Mouse (Mus musculus): ENCODE results near the gene Gna15.

The Gna15 gene

GRCm38 (mm10) chr10:81524051-81524605 is at the start of gene Gna15:
Gna15 (minus strand) TSS chr10:81524225.
- no peak for DNase-seq (ENCODE audit: extremely low read depth, insufficient read length, low spot score)

GRCm38 (mm10) chr10:81572975-81573374 is 49.0 kb upstream of the Gna15 start:
- no peak for DNase-seq (ENCODE audit: extremely low read depth, insufficient read length, low spot score)

- DNase-seq (ENCODE audit: extremely low read depth, insufficient read length, low spot score): no peak
Measured at GRCm38 (mm10) chr10:81572133-81572671, 48.2 kb upstream of the Gna15 start.

- peak; percentile 89 for DNase-seq (ENCODE audit: extremely low read depth, insufficient read length, low spot score)
Measured at GRCm38 (mm10) chr10:81571501-81571876, 47.5 kb upstream of the Gna15 start.

- peak; percentile 87 for DNase-seq (ENCODE audit: extremely low read depth, insufficient read length, low spot score)
Measured at GRCm38 (mm10) chr10:81570831-81571500, 46.9 kb upstream of the Gna15 start.

- no peak for DNase-seq (ENCODE audit: extremely low read depth, insufficient read length, low spot score)
Measured at GRCm38 (mm10) chr10:81570238-81570800, 46.3 kb upstream of the Gna15 start.

- DNase-seq (ENCODE audit: extremely low read depth, insufficient read length, low spot score): no peak
Measured at GRCm38 (mm10) chr10:81569507-81570237, 45.6 kb upstream of the Gna15 start.

GRCm38 (mm10) chr10:81568381-81569191 is 44.6 kb upstream of the Gna15 start:
- DNase-seq (ENCODE audit: extremely low read depth, insufficient read length, low spot score): no peak

- no peak for DNase-seq (ENCODE audit: extremely low read depth, insufficient read length, low spot score)
Measured at GRCm38 (mm10) chr10:81565257-81566228, 41.5 kb upstream of the Gna15 start.

GRCm38 (mm10) chr10:81564734-81565133 is 40.7 kb upstream of the Gna15 start:
- no peak for DNase-seq (ENCODE audit: extremely low read depth, insufficient read length, low spot score)

- DNase-seq (ENCODE audit: extremely low read depth, insufficient read length, low spot score): peak; percentile 96
Measured at GRCm38 (mm10) chr10:81564216-81564615, 40.2 kb upstream of the Gna15 start.

GRCm38 (mm10) chr10:81563481-81563880 is 39.5 kb upstream of the Gna15 start:
- DNase-seq (ENCODE audit: extremely low read depth, insufficient read length, low spot score): peak; percentile 87

GRCm38 (mm10) chr10:81562411-81562810 is 38.4 kb upstream of the Gna15 start:
- DNase-seq (ENCODE audit: extremely low read depth, insufficient read length, low spot score): no peak

GRCm38 (mm10) chr10:81560719-81561459 is 36.9 kb upstream of the Gna15 start:
- peak; percentile 74 for DNase-seq (ENCODE audit: extremely low read depth, insufficient read length, low spot score)

GRCm38 (mm10) chr10:81559627-81560539 is 35.9 kb upstream of the Gna15 start:
- DNase-seq (ENCODE audit: extremely low read depth, insufficient read length, low spot score): peak; percentile 74

- DNase-seq (ENCODE audit: extremely low read depth, insufficient read length, low spot score): peak; percentile 49
Measured at GRCm38 (mm10) chr10:81559163-81559626, 35.2 kb upstream of the Gna15 start, which contains the start of gene Aes. Aes (plus strand) TSS chr10:81559488.

- no peak for DNase-seq (ENCODE audit: extremely low read depth, insufficient read length, low spot score)
Measured at GRCm38 (mm10) chr10:81557491-81557890, 33.5 kb upstream of the Gna15 start.

All from 3134 (cell line).